Mouse (Mus musculus): ENCODE results near the gene Pard3. TPM values are rescaled to one million over a fixed set of nuclear protein-coding genes. Genes with fewer than 3 reads are reported as not detected.

The Pard3 gene
- polyA plus RNA-seq, 1 experiment from 2014 or later, result 21.0 TPM

GRCm38 (mm10) chr8:127325749-127326148 is 262.1 kb downstream of the Pard3 start:
- H3K4me2 ChIP-seq (ENCODE audit: low read depth, low read length), result no peak overlapping the region
- no peaks in the 10 kb centered on the region for H3K27me3 ChIP-seq (ENCODE audit: control insufficient read depth, insufficient read depth, low read length)
- H3K36me3 ChIP-seq (ENCODE audit: control insufficient read depth, insufficient read depth, low read length), result no peaks in the 10 kb centered on the region
- no peak overlapping the region for H3K9ac ChIP-seq (ENCODE audit: low read length)
- peak overlapping the region; percentile 46; the same call in 1 of the 2 replicates for H3K27ac ChIP-seq (ENCODE audit: low read length)
- WGBS, result 61% methylated on average over 5 of the region's 5 CpGs
- H3K9me3 ChIP-seq (replicated peaks; ENCODE audit: control insufficient read depth, low read length), result no peaks in the 10 kb centered on the region
- no peak overlapping the region for H3K4me3 ChIP-seq (replicated peaks; ENCODE audit: low read length)
- 0 out of 2 replicates have a peak, but pooled peaks cover 2% of the 10 kb centered on the region for H3K4me1 ChIP-seq (ENCODE audit: control insufficient read depth, insufficient read depth, low read length)
- no peak for ATAC-seq (ENCODE audit: insufficient read depth, low FRiP score)

- ATAC-seq (ENCODE audit: insufficient read depth, low FRiP score), result no peak
- WGBS, result 56% methylated on average over 12 of the region's 12 CpGs
- no peaks in the 10 kb centered on the region for H3K27me3 ChIP-seq (ENCODE audit: control insufficient read depth, insufficient read depth, low read length)
- no peaks in the 10 kb centered on the region for H3K9me3 ChIP-seq (replicated peaks; ENCODE audit: control insufficient read depth, low read length)
- H3K4me2 ChIP-seq (ENCODE audit: low read depth, low read length), result no peak overlapping the region
- H3K4me1 ChIP-seq (ENCODE audit: control insufficient read depth, insufficient read depth, low read length), result peaks cover 4% of the 10 kb centered on the region
- H3K9ac ChIP-seq (ENCODE audit: low read length), result no peak overlapping the region
- H3K27ac ChIP-seq (ENCODE audit: low read length), result no peak overlapping the region
- H3K36me3 ChIP-seq (ENCODE audit: control insufficient read depth, insufficient read depth, low read length), result no peaks in the 10 kb centered on the region
- H3K4me3 ChIP-seq (replicated peaks; ENCODE audit: low read length), result no peak overlapping the region
These were observed 266.8 kb downstream of the Pard3 start for GRCm38 (mm10) chr8:127330258-127331187.

GRCm38 (mm10) chr8:127331751-127332150 is 268.1 kb downstream of the Pard3 start:
- no peaks in the 10 kb centered on the region for H3K36me3 ChIP-seq (ENCODE audit: control insufficient read depth, insufficient read depth, low read length)
- H3K27me3 ChIP-seq (ENCODE audit: control insufficient read depth, insufficient read depth, low read length), result no peaks in the 10 kb centered on the region
- WGBS, result 94% methylated on average over 1 of the region's 1 CpGs
- H3K4me1 ChIP-seq (ENCODE audit: control insufficient read depth, insufficient read depth, low read length), result peaks cover 4% of the 10 kb centered on the region
- no peak overlapping the region for H3K9ac ChIP-seq (ENCODE audit: low read length)
- H3K9me3 ChIP-seq (replicated peaks; ENCODE audit: control insufficient read depth, low read length), result no peaks in the 10 kb centered on the region
- no peak overlapping the region for H3K27ac ChIP-seq (ENCODE audit: low read length)
- H3K4me2 ChIP-seq (ENCODE audit: low read depth, low read length), result no peak overlapping the region
- no peak for ATAC-seq (ENCODE audit: insufficient read depth, low FRiP score)
- H3K4me3 ChIP-seq (replicated peaks; ENCODE audit: low read length), result no peak overlapping the region

GRCm38 (mm10) chr8:127335216-127335615 is 271.5 kb downstream of the Pard3 start:
- H3K27ac ChIP-seq (ENCODE audit: low read length), result no peak overlapping the region
- no peak overlapping the region for H3K4me3 ChIP-seq (replicated peaks; ENCODE audit: low read length)
- no peaks in the 10 kb centered on the region for H3K27me3 ChIP-seq (ENCODE audit: control insufficient read depth, insufficient read depth, low read length)
- H3K4me2 ChIP-seq (ENCODE audit: low read depth, low read length), result no peak overlapping the region
- 83% methylated on average over 1 of the region's 1 CpGs for WGBS
- no peak overlapping the region for H3K9ac ChIP-seq (ENCODE audit: low read length)
- H3K36me3 ChIP-seq (ENCODE audit: control insufficient read depth, insufficient read depth, low read length), result no peaks in the 10 kb centered on the region
- no peaks in the 10 kb centered on the region for H3K9me3 ChIP-seq (replicated peaks; ENCODE audit: control insufficient read depth, low read length)
- ATAC-seq (ENCODE audit: insufficient read depth, low FRiP score), result no peak
- H3K4me1 ChIP-seq (ENCODE audit: control insufficient read depth, insufficient read depth, low read length), result peaks cover 4% of the 10 kb centered on the region

GRCm38 (mm10) chr8:127338183-127338582 is 274.5 kb downstream of the Pard3 start:
- no peak for ATAC-seq (ENCODE audit: insufficient read depth, low FRiP score)
- Histone ChIP-seq H3K4me3 (replicated peaks; ENCODE audit: low read length) (no peak overlapping the region), H3K9me3 (replicated peaks; ENCODE audit: control insufficient read depth, low read length) (no peaks in the 10 kb centered on the region), H3K9ac (ENCODE audit: low read length) (no peak overlapping the region), H3K36me3 (ENCODE audit: control insufficient read depth, insufficient read depth, low read length) (no peaks in the 10 kb centered on the region), H3K27ac (ENCODE audit: low read length) (no peak overlapping the region), H3K4me1 (ENCODE audit: control insufficient read depth, insufficient read depth, low read length) (peaks cover 4% of the 10 kb centered on the region), H3K27me3 (ENCODE audit: control insufficient read depth, insufficient read depth, low read length) (no peaks in the 10 kb centered on the region), H3K4me2 (ENCODE audit: low read depth, low read length) (no peak overlapping the region)
- WGBS, result 86% methylated on average over 11 of the region's 11 CpGs

GRCm38 (mm10) chr8:127341046-127341445 is 277.4 kb downstream of the Pard3 start:
- Histone ChIP-seq H3K4me1 (ENCODE audit: control insufficient read depth, insufficient read depth, low read length) (no peaks in the 10 kb centered on the region), H3K27me3 (ENCODE audit: control insufficient read depth, insufficient read depth, low read length) (no peaks in the 10 kb centered on the region), H3K36me3 (ENCODE audit: control insufficient read depth, insufficient read depth, low read length) (no peaks in the 10 kb centered on the region), H3K9me3 (replicated peaks; ENCODE audit: control insufficient read depth, low read length) (no peaks in the 10 kb centered on the region), H3K4me3 (replicated peaks; ENCODE audit: low read length) (no peak overlapping the region), H3K9ac (ENCODE audit: low read length) (no peak overlapping the region), H3K4me2 (ENCODE audit: low read depth, low read length) (no peak overlapping the region), H3K27ac (ENCODE audit: low read length) (no peak overlapping the region)
- WGBS, result 88% methylated on average over 7 of the region's 7 CpGs
- ATAC-seq (ENCODE audit: insufficient read depth, low FRiP score), result no peak

GRCm38 (mm10) chr8:127343115-127343514 is 279.4 kb downstream of the Pard3 start:
- ATAC-seq (ENCODE audit: insufficient read depth, low FRiP score), result no peak
- H3K9me3 ChIP-seq (replicated peaks; ENCODE audit: control insufficient read depth, low read length), result no peaks in the 10 kb centered on the region
- H3K4me2 ChIP-seq (ENCODE audit: low read depth, low read length), result no peak overlapping the region
- H3K9ac ChIP-seq (ENCODE audit: low read length), result no peak overlapping the region
- WGBS, result 73% methylated on average over 2 of the region's 2 CpGs
- H3K4me3 ChIP-seq (replicated peaks; ENCODE audit: low read length), result no peak overlapping the region
- H3K36me3 ChIP-seq (ENCODE audit: control insufficient read depth, insufficient read depth, low read length), result no peaks in the 10 kb centered on the region
- no peaks in the 10 kb centered on the region for H3K4me1 ChIP-seq (ENCODE audit: control insufficient read depth, insufficient read depth, low read length)
- no peak overlapping the region for H3K27ac ChIP-seq (ENCODE audit: low read length)
- no peaks in the 10 kb centered on the region for H3K27me3 ChIP-seq (ENCODE audit: control insufficient read depth, insufficient read depth, low read length)

- Histone ChIP-seq H3K4me3 (replicated peaks; ENCODE audit: low read length) (no peak overlapping the region), H3K9ac (ENCODE audit: low read length) (no peak overlapping the region), H3K27me3 (ENCODE audit: control insufficient read depth, insufficient read depth, low read length) (no peaks in the 10 kb centered on the region), H3K4me1 (ENCODE audit: control insufficient read depth, insufficient read depth, low read length) (no peaks in the 10 kb centered on the region), H3K9me3 (replicated peaks; ENCODE audit: control insufficient read depth, low read length) (no peaks in the 10 kb centered on the region), H3K4me2 (ENCODE audit: low read depth, low read length) (no peak overlapping the region), H3K27ac (ENCODE audit: low read length) (no peak overlapping the region), H3K36me3 (ENCODE audit: control insufficient read depth, insufficient read depth, low read length) (no peaks in the 10 kb centered on the region)
- 83% methylated on average over 3 of the region's 3 CpGs for WGBS
- ATAC-seq (ENCODE audit: insufficient read depth, low FRiP score), result no peak
These were observed 280.7 kb downstream of the Pard3 start for GRCm38 (mm10) chr8:127344421-127344820.

GRCm38 (mm10) chr8:127345912-127346423 is 282.3 kb downstream of the Pard3 start:
- WGBS, result 92% methylated on average over 1 of the region's 1 CpGs
- Histone ChIP-seq H3K9me3 (replicated peaks; ENCODE audit: control insufficient read depth, low read length) (no peaks in the 10 kb centered on the region), H3K4me1 (ENCODE audit: control insufficient read depth, insufficient read depth, low read length) (no peaks in the 10 kb centered on the region), H3K27ac (ENCODE audit: low read length) (no peak overlapping the region), H3K27me3 (ENCODE audit: control insufficient read depth, insufficient read depth, low read length) (no peaks in the 10 kb centered on the region), H3K9ac (ENCODE audit: low read length) (no peak overlapping the region), H3K4me2 (ENCODE audit: low read depth, low read length) (no peak overlapping the region), H3K36me3 (ENCODE audit: control insufficient read depth, insufficient read depth, low read length) (no peaks in the 10 kb centered on the region), H3K4me3 (replicated peaks; ENCODE audit: low read length) (no peak overlapping the region)
- no peak for ATAC-seq (ENCODE audit: insufficient read depth, low FRiP score)
